ENCODE assay signal across 25 mouse cellular contexts in genomic region chr17:87193482-87193881, GRCm38 (mm10).
DNase-seq lines count a peak whose midpoint lies in the region; ATAC-seq and TF ChIP-seq lines count a peak whose summit lies in the region.
"Had no signal": no experiment of that assay in that cellular context is flagged by ENCODE, and none has a peak within 500 bp of the region (broad histone marks: within the 10 kb centered on the region; RNA-seq: fewer than 3 reads in every experiment).

No protein-coding gene starts in this region.

- no peaks in the 10 kb centered on the region for H3K36me3 ChIP-seq in lung, embryonic 16.5 days (ENCODE audit: control insufficient read depth, insufficient read depth, low read length)
- H3K36me3 ChIP-seq in embryonic facial prominence, embryonic 15.5 days, result no peaks in the 10 kb centered on the region
- H3K36me3 ChIP-seq in myocyte (ENCODE audit: control insufficient read depth, insufficient read depth), result no peaks in the 10 kb centered on the region
- H3K36me3 ChIP-seq: hindbrain, embryonic 15.5 days; intestine, embryonic 15.5 days; limb, embryonic 12.5 days; liver, embryonic 15.5 days; midbrain, embryonic 15.5 days; neural tube, embryonic 13.5 days had no signal

- H3K27me3 ChIP-seq in lung, embryonic 16.5 days (ENCODE audit: control insufficient read depth, insufficient read depth, low read depth, low read length), result no peaks in the 10 kb centered on the region
- no peaks in the 10 kb centered on the region for H3K27me3 ChIP-seq in embryonic facial prominence, embryonic 15.5 days
- no peaks in the 10 kb centered on the region for H3K27me3 ChIP-seq in myocyte (ENCODE audit: control insufficient read depth, insufficient read depth, insufficient read length)
- H3K27me3 ChIP-seq: hindbrain, embryonic 15.5 days; intestine, embryonic 15.5 days; limb, embryonic 12.5 days; liver, embryonic 15.5 days; megakaryocyte, embryonic 14.5 days; midbrain, embryonic 15.5 days; neural tube, embryonic 13.5 days had no signal

- H3K27ac ChIP-seq in lung, embryonic 16.5 days (ENCODE audit: low read length), result no peak overlapping the region
- peak overlapping the region; percentile 13; the same call in 1 of the 2 replicates for H3K27ac ChIP-seq in embryonic facial prominence, embryonic 15.5 days (replicated peaks)
- H3K27ac ChIP-seq: heart, adult 2 months; hindbrain, embryonic 15.5 days; intestine, embryonic 15.5 days; layer of hippocampus, adult 2 months; limb, embryonic 12.5 days; liver, embryonic 15.5 days; midbrain, embryonic 15.5 days; neural tube, embryonic 13.5 days had no signal

- no peaks in the 10 kb centered on the region for H3K79me2 ChIP-seq in myocyte (ENCODE audit: control insufficient read depth, insufficient read depth)

- H3ac ChIP-seq in myocyte (ENCODE audit: control insufficient read depth, insufficient read length), result no peak overlapping the region

- peak; percentile 17 for DNase-seq in embryo, embryonic 10.5 days (ENCODE audit: low spot score)
- DNase-seq in embryo, embryonic 9.5 days (ENCODE audit: extremely low spot score), result no peak
- no peak for DNase-seq in lung, postnatal 25 days (ENCODE audit: low spot score)
- DNase-seq in kidney, postnatal 36 days, result no peak
- DNase-seq: cerebellum, postnatal 10 days; gastrocnemius, postnatal 25 days; heart, adult 2 months; heart, postnatal 4 days; kidney, adult 8-10 months; kidney, postnatal 14 days; layer of hippocampus, postnatal 36 days; lung, postnatal 36 days; retina, postnatal 1 day had no signal

- no peak overlapping the region for H3K4me2 ChIP-seq in lung, embryonic 16.5 days (ENCODE audit: low read depth, low read length)
- H3K4me2 ChIP-seq in embryonic facial prominence, embryonic 15.5 days (replicated peaks), result no peak overlapping the region
- H3K4me2 ChIP-seq in myocyte (ENCODE audit: low read depth), result peak overlapping the region; percentile 9
- H3K4me2 ChIP-seq: hindbrain, embryonic 15.5 days; intestine, embryonic 15.5 days; limb, embryonic 12.5 days; liver, embryonic 15.5 days; midbrain, embryonic 15.5 days; neural tube, embryonic 13.5 days had no signal

- peaks cover 6% of the 10 kb centered on the region for H3K9me3 ChIP-seq in lung, embryonic 16.5 days (ENCODE audit: control insufficient read depth, low read length)
- H3K9me3 ChIP-seq in embryonic facial prominence, embryonic 15.5 days (replicated peaks), result 0 out of 2 replicates have a peak, but pooled peaks cover 4% of the 10 kb centered on the region
- H3K9me3 ChIP-seq: hindbrain, embryonic 15.5 days; intestine, embryonic 15.5 days; liver, embryonic 15.5 days; midbrain, embryonic 15.5 days; neural tube, embryonic 13.5 days had no signal

- ATAC-seq in lung, embryonic 16.5 days (ENCODE audit: low read depth), result 0 out of 2 replicates have a peak, but pooled peaks have one; percentile 63
- no peak for ATAC-seq in embryonic facial prominence, embryonic 15.5 days (ENCODE audit: insufficient number of reproducible peaks, low FRiP score, low TSS enrichment, low read depth)
- ATAC-seq: forebrain, embryonic 16.5 days; intestine, embryonic 15.5 days; midbrain, embryonic 15.5 days had no signal

- TF ChIP-seq POLR2A in myocyte (IDR thresholded peaks at IDR 0.05; ENCODE audit: insufficient read length, low read depth), result no peak

- H3K4me1 ChIP-seq in lung, embryonic 16.5 days (replicated peaks; ENCODE audit: control insufficient read depth, insufficient read depth, low read length), result peaks cover 17% of the 10 kb centered on the region
- peaks cover 41% of the 10 kb centered on the region for H3K4me1 ChIP-seq in embryonic facial prominence, embryonic 15.5 days
- H3K4me1 ChIP-seq: hindbrain, embryonic 15.5 days; liver, embryonic 15.5 days; midbrain, embryonic 15.5 days had no signal

- H3K9ac ChIP-seq in lung, embryonic 16.5 days (ENCODE audit: low read length), result no peak overlapping the region
- no peak overlapping the region for H3K9ac ChIP-seq in embryonic facial prominence, embryonic 15.5 days
- H3K9ac ChIP-seq: hindbrain, embryonic 15.5 days; intestine, embryonic 15.5 days; limb, embryonic 12.5 days; liver, embryonic 15.5 days; midbrain, embryonic 15.5 days; neural tube, embryonic 13.5 days had no signal

- 11% methylated on average over 7 of the region's 7 CpGs for WGBS in lung, embryonic 16.5 days
- WGBS in embryonic facial prominence, embryonic 15.5 days, result 11% methylated on average over 7 of the region's 7 CpGs

- no peak overlapping the region for H3K4me3 ChIP-seq in lung, embryonic 16.5 days (ENCODE audit: low read length)
- no peak overlapping the region for H3K4me3 ChIP-seq in embryonic facial prominence, embryonic 15.5 days (replicated peaks)
- H3K4me3 ChIP-seq in myocyte, result no peak overlapping the region
- H3K4me3 ChIP-seq: heart, adult 2 months; hindbrain, embryonic 15.5 days; intestine, embryonic 15.5 days; layer of hippocampus, adult 2 months; limb, embryonic 12.5 days; liver, embryonic 15.5 days; midbrain, embryonic 15.5 days; neural tube, embryonic 13.5 days had no signal

TF ChIP-seq in myocyte, 11 proteins besides CTCF, POLR2A, EP300 and RAD21:
- no peak for TF ChIP-seq TCF3 (IDR thresholded peaks at IDR 0.05; ENCODE audit: insufficient read length, low read depth)
- TF ChIP-seq MYOD1 (IDR thresholded peaks at IDR 0.05; ENCODE audit: control insufficient read depth in 1 of 3, insufficient read length in 2 of 3, low read depth in 2 of 3), result peak in 2 of 3 experiments; percentile 14 to 75
- TF ChIP-seq MYOG (IDR thresholded peaks at IDR 0.05; ENCODE audit: control insufficient read depth in 1 of 3, insufficient read depth in 1 of 3, insufficient read length in 2 of 3, low read depth in 2 of 3), result peak in 2 of 3 experiments; percentile 28 to 31
